Mouse (Mus musculus) liver, adult 2 months (tissue): ENCODE results near the gene Dusp8.

ENCODE experiments used
- CTCF ChIP-seq: fragments of 200-500 bp; IDR thresholded peaks from 2 replicates; pipeline ENCODE4 v1.5.1; 2011; ENCODE audit warnings: low read depth, low read length, control low read depth
- POLR2A ChIP-seq: fragments of 200-500 bp; IDR thresholded peaks from 2 replicates; pipeline ENCODE4 v1.6.1; 2011; ENCODE audit warnings: low read length, control low read depth; ENCODE audit not compliant: insufficient read depth; ENCODE audit errors: extremely low read depth

DNA sequence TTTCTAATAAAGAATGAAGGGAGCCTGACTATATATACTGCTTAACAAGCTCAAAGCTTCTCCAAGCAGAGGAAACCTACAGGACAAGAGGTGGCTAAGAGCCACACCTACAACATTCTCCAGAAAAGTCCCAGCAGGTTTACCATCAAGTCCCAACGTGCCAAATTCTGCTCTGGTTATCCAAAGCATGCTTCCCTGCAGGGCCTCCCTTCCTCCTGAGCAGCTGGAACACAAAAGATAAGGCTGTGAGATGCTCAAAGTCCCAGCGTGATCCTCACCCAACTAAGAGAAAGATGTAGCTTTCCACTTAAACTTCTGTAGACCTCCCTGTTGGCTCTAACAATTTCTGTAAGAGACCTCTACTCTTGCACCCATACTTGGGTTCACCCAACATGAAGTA, 36.6 kb downstream of the Dusp8 start:
- TF ChIP-seq CTCF (no peak), POLR2A (no peak)
